Mouse (Mus musculus) stomach, postnatal 0 days (tissue): ENCODE measurements around the gene Ppp3cb.

ENCODE experiments used
- CTCF ChIP-seq: IDR thresholded peaks from 2 replicates; pipeline ENCODE4 v1.5.1; 2016; ENCODE audit warnings: antibody characterized with exemption, low read depth, mild to moderate bottlenecking, moderate library complexity
- EP300 ChIP-seq: optimal IDR thresholded peaks from 2 replicates; pipeline ENCODE3; 2016; ENCODE audit warnings: antibody characterized with exemption

DNA sequence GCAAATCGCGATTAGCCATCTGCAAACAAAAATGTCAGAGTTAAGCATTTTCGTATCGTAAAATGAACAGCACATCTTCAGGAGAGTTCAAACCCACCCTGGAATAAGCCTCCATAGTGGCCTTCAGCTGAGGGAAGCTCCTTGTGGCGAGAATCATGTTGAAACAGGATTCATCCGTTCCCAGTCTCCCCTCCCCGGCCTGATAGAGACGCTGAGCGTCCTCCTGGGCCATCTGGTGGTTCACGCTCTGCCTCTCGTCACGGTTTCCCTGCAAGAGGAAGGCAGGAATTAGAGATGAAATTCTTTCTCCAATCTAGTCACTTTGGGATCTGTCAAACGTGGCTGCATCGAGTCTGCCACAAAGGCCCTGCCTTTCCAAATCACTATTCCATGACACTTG, 86.2 kb downstream of the Ppp3cb start:
- TF ChIP-seq CTCF (no peak), EP300 (no peak)
